Mouse (Mus musculus) ES-E14 (cell line): ENCODE measurements around the gene Tmem184b.

ENCODE experiments used
- HCFC1 ChIP-seq: IDR thresholded peaks from 2 replicates; pipeline ENCODE4 v1.6.1; 2012; ENCODE audit warnings: low read length, inconsistent platforms, borderline replicate concordance; ENCODE audit not compliant: insufficient read depth
- MAFK ChIP-seq: IDR thresholded peaks from 2 replicates; pipeline ENCODE4 v1.6.1; 2014; ENCODE audit warnings: mild to moderate bottlenecking, low read depth, low read length, inconsistent platforms; ENCODE audit not compliant: insufficient read depth

GRCm38 (mm10) chr15:79438816-79439215, 35.4 kb upstream of the Tmem184b start:
- TF ChIP-seq MAFK: no peak
- TF ChIP-seq HCFC1: no peak
